In genomic region chr8:8452226-8452625, GRCm38 (mm10) we compare ENCODE assay signal across 9 mouse cellular contexts.
DNase-seq lines count a peak whose midpoint lies in the region; ATAC-seq and TF ChIP-seq lines count a peak whose summit lies in the region.
"Had no signal": no experiment of that assay in that cellular context is flagged by ENCODE, and none has a peak within 500 bp of the region (broad histone marks: within the 10 kb centered on the region; RNA-seq: fewer than 3 reads in every experiment).

No protein-coding gene starts in this region.

- no peak overlapping the region for H3K4me2 ChIP-seq in lung, postnatal 0 days (replicated peaks; ENCODE audit: low read depth, low read length)
- peak overlapping the region; percentile 12 for H3K4me2 ChIP-seq in myocyte (ENCODE audit: low read depth)
- H3K4me2 ChIP-seq: forebrain, embryonic 13.5 days had no signal

- no peak overlapping the region for H3ac ChIP-seq in myocyte (ENCODE audit: control insufficient read depth, insufficient read length)

- H3K27ac ChIP-seq in lung, postnatal 0 days (ENCODE audit: low read length), result no peak overlapping the region
- H3K27ac ChIP-seq: forebrain, embryonic 13.5 days had no signal

- H3K27me3 ChIP-seq in lung, postnatal 0 days (replicated peaks; ENCODE audit: insufficient read depth, low read length), result no peaks in the 10 kb centered on the region
- H3K27me3 ChIP-seq in myocyte (ENCODE audit: control insufficient read depth, insufficient read depth, insufficient read length), result no peaks in the 10 kb centered on the region
- H3K27me3 ChIP-seq: forebrain, embryonic 13.5 days had no signal

- H3K4me3 ChIP-seq in lung, postnatal 0 days (ENCODE audit: low read depth, low read length), result no peak overlapping the region
- H3K4me3 ChIP-seq in myocyte, result no peak overlapping the region
- H3K4me3 ChIP-seq: forebrain, embryonic 13.5 days had no signal

- WGBS in lung, postnatal 0 days, result 58% methylated on average over 9 of the region's 9 CpGs

- H3K4me1 ChIP-seq in lung, postnatal 0 days (ENCODE audit: insufficient read depth, low read depth, low read length), result no peaks in the 10 kb centered on the region
- H3K4me1 ChIP-seq: forebrain, embryonic 13.5 days had no signal

- H3K9ac ChIP-seq in lung, postnatal 0 days (replicated peaks; ENCODE audit: low read depth), result no peak overlapping the region
- H3K9ac ChIP-seq: forebrain, embryonic 13.5 days had no signal

- no peaks in the 10 kb centered on the region for H3K79me2 ChIP-seq in myocyte (ENCODE audit: control insufficient read depth, insufficient read depth)

- H3K9me3 ChIP-seq in lung, postnatal 0 days (ENCODE audit: low read length), result no peaks in the 10 kb centered on the region
- H3K9me3 ChIP-seq: forebrain, embryonic 13.5 days had no signal

- intact Hi-C loops in heart, postnatal 25 days (cut with DNase I), result no loop called here

- no peak for TF ChIP-seq EP300 in lung, postnatal 0 days (IDR thresholded peaks at IDR 0.05)

- TF ChIP-seq CTCF in lung, postnatal 0 days (IDR thresholded peaks at IDR 0.05), result no peak

- no peaks in the 10 kb centered on the region for H3K36me3 ChIP-seq in lung, postnatal 0 days (ENCODE audit: insufficient read depth, low read length)
- no peaks in the 10 kb centered on the region for H3K36me3 ChIP-seq in myocyte (ENCODE audit: control insufficient read depth, insufficient read depth)

- DNase-seq in heart, adult 9 months (ENCODE audit: low spot score in 2 of 2), result peak; percentile 9 to 11
- DNase-seq in heart, postnatal 25 days (ENCODE audit: low spot score), result no peak
- DNase-seq in lung, postnatal 0 days (ENCODE audit: low spot score), result peak; percentile 14
- no peak for DNase-seq in lung, postnatal 14 days
- DNase-seq in gonadal fat pad, adult 2 months (ENCODE audit: low read depth), result peak; percentile 60
- no peak for DNase-seq in testis, postnatal 10 days (ENCODE audit: low spot score)
- DNase-seq: cerebellum, adult 18-20 months had no signal

- peak; percentile 40 for ATAC-seq in lung, postnatal 0 days
- ATAC-seq: forebrain, embryonic 13.5 days had no signal

- TF ChIP-seq POLR2A in myocyte (IDR thresholded peaks at IDR 0.05; ENCODE audit: insufficient read length, low read depth), result no peak

TF ChIP-seq in myocyte, 11 proteins besides CTCF, POLR2A, EP300 and RAD21:
- TF ChIP-seq SRF (IDR thresholded peaks at IDR 0.05; ENCODE audit: control insufficient read depth, insufficient read length, low read depth), result no peak
- TF ChIP-seq POLR2AphosphoS2 (IDR thresholded peaks at IDR 0.05; ENCODE audit: insufficient read length, low read depth), result no peak
- TF ChIP-seq MAX (IDR thresholded peaks at IDR 0.05; ENCODE audit: low read depth), result no peak
- TF ChIP-seq TCF3 (IDR thresholded peaks at IDR 0.05; ENCODE audit: insufficient read length, low read depth), result no peak
- TF ChIP-seq TCF12 (IDR thresholded peaks at IDR 0.05; ENCODE audit: insufficient read depth, poor library complexity, severe bottlenecking), result no peak
- TF ChIP-seq USF1 (IDR thresholded peaks at IDR 0.05; ENCODE audit: low read depth), result no peak
- TF ChIP-seq MYOG (IDR thresholded peaks at IDR 0.05; ENCODE audit: control insufficient read depth in 1 of 3, insufficient read depth in 1 of 3, insufficient read length in 2 of 3, low read depth in 2 of 3), result no peak
- TF ChIP-seq MYOD1 (IDR thresholded peaks at IDR 0.05; ENCODE audit: control insufficient read depth in 1 of 3, insufficient read length in 2 of 3, low read depth in 2 of 3), result no peak
- TF ChIP-seq CEBPB (IDR thresholded peaks at IDR 0.05; ENCODE audit: insufficient read depth, poor library complexity, severe bottlenecking), result no peak
- no peak for TF ChIP-seq REST (IDR thresholded peaks at IDR 0.05; ENCODE audit: insufficient read depth, insufficient read length)
- TF ChIP-seq E2F4 (IDR thresholded peaks at IDR 0.05; ENCODE audit: insufficient read depth), result no peak
TF ChIP-seq in myocyte: peak in this region for 0.

Comparison
In these comparisons a context has a peak if more than half of its experiments do, and no peak if none do; other contexts are left out.
1. DNase-seq: peak in heart, adult 9 months (2 of 2), lung, postnatal 0 days (single experiment) and gonadal fat pad, adult 2 months (single experiment); none in heart, postnatal 25 days (single experiment), lung, postnatal 14 days (single experiment) and testis, postnatal 10 days (single experiment).